Mouse (Mus musculus) intestine, postnatal 0 days (tissue): ENCODE results near the gene Srsf7. TPM values are rescaled to one million over a fixed set of nuclear protein-coding genes. Genes with fewer than 3 reads are reported as not detected.
"Not testable (repeated sequence)": the region's sequence is repeated elsewhere in the genome, so short reads cannot be mapped to it uniquely, and the experiment has no call there.

Experiments
- ATAC-seq: fragments of 200-750 bp; cut with Nextera tagmentation; 2 replicates; pipeline ENCODE4 v1.8.0; 2017; ENCODE audit warnings: mild to moderate bottlenecking, moderate TSS enrichment, moderate library complexity
- H3K27ac ChIP-seq: fragments of 300-500 bp; sonication (generic); 2 replicates; pipeline ENCODE4 v1.5.1; 2014; ENCODE audit warnings: mild to moderate bottlenecking, low read depth, low read length, moderate library complexity
- H3K27me3 ChIP-seq: fragments of 300-500 bp; sonication (generic); replicated peaks from 2 replicates; pipeline ENCODE4 v1.6.1; 2014; ENCODE audit warnings: low read length, mixed read lengths; ENCODE audit not compliant: control insufficient read depth, insufficient read depth
- H3K36me3 ChIP-seq: fragments of 300-500 bp; sonication (generic); 2 replicates; pipeline ENCODE4 v1.6.1; 2014; ENCODE audit warnings: mild to moderate bottlenecking, moderate library complexity; ENCODE audit not compliant: control insufficient read depth, insufficient read depth
- H3K4me1 ChIP-seq: fragments of 300-500 bp; sonication (generic); replicated peaks from 2 replicates; pipeline ENCODE4 v1.6.1; 2014; ENCODE audit warnings: antibody characterized with exemption, low read length, mixed read lengths; ENCODE audit not compliant: control insufficient read depth, insufficient read depth
- H3K4me2 ChIP-seq: fragments of 300-500 bp; sonication (generic); replicated peaks from 2 replicates; pipeline ENCODE4 v1.6.1; 2014; ENCODE audit warnings: low read depth, mild to moderate bottlenecking, moderate library complexity
- H3K4me3 ChIP-seq: fragments of 300-500 bp; sonication (generic); 2 replicates; pipeline ENCODE4 v1.5.1; 2014; ENCODE audit warnings: low read depth, low read length
- H3K9ac ChIP-seq: fragments of 300-500 bp; sonication (generic); 2 replicates; pipeline ENCODE4 v1.6.1; 2014; ENCODE audit warnings: mild to moderate bottlenecking, low read depth, low read length
- H3K9me3 ChIP-seq: fragments of 300-500 bp; sonication (generic); 2 replicates; pipeline ENCODE4 v1.6.1; 2016; ENCODE audit warnings: mixed run types; ENCODE audit not compliant: control insufficient read depth
- CTCF ChIP-seq: sonication (generic); IDR thresholded peaks from 2 replicates; pipeline ENCODE4 v1.5.1; 2016; ENCODE audit warnings: low read depth, mild to moderate bottlenecking, control low read depth, antibody characterized with exemption, moderate library complexity
- WGBS: fragments of 180-500 bp; shearing (Covaris S2); extraction: QIAGEN DNeasy Blood & Tissue Kit; methylation state at CpG from one replicate; pipeline ENCODE4 v1.1.7; 2014; 5-methylcytosine and 5-hydroxymethylcytosine counted together
- polyA plus RNA-seq: library from polyadenylated mRNA; unstranded; fragments of >200 nt; fragmentation: Nextera tagmentation; extraction: Ambion mirVana; gene quantifications from 2 replicates; pipeline ENCODE4 v1.2.1, GENCODE M21; 2015

Srsf7 gene
- polyA plus RNA-seq, 1 experiment from 2014 or later: 169 TPM

- no peak for TF ChIP-seq CTCF
- Histone ChIP-seq H3K36me3 (peaks cover 29% of the 10 kb centered on the region), H3K27me3 (no peaks in the 10 kb centered on the region), H3K9me3 (no peaks in the 10 kb centered on the region), H3K4me1 (no peaks in the 10 kb centered on the region), H3K4me3 (no peak overlapping the region), H3K4me2 (no peak overlapping the region), H3K9ac (no peak overlapping the region), H3K27ac (no peak overlapping the region)
- WGBS: 92% methylated on average over 5 of the region's 5 CpGs
- no peak for ATAC-seq
These were observed 30.4 kb upstream of the Srsf7 start for GRCm38 (mm10) chr17:80237475-80237874.

GRCm38 (mm10) chr17:80236805-80237204, 29.7 kb upstream of the Srsf7 start:
- no peak for ATAC-seq
- H3K27me3 ChIP-seq: no peaks in the 10 kb centered on the region
- H3K9me3 ChIP-seq: no peaks in the 10 kb centered on the region
- H3K36me3 ChIP-seq: peaks cover 22% of the 10 kb centered on the region
- no peak overlapping the region for H3K9ac ChIP-seq
- H3K4me2 ChIP-seq: no peak overlapping the region
- no peaks in the 10 kb centered on the region for H3K4me1 ChIP-seq
- WGBS: 96% methylated on average over 3 of the region's 3 CpGs
- TF ChIP-seq CTCF: no peak
- H3K27ac ChIP-seq: no peak overlapping the region
- no peak overlapping the region for H3K4me3 ChIP-seq

- Histone ChIP-seq H3K9ac (no peak overlapping the region), H3K4me3 (no peak overlapping the region), H3K27ac (no peak overlapping the region), H3K27me3 (no peaks in the 10 kb centered on the region), H3K9me3 (no peaks in the 10 kb centered on the region), H3K36me3 (peaks cover 12% of the 10 kb centered on the region), H3K4me2 (no peak overlapping the region), H3K4me1 (no peaks in the 10 kb centered on the region)
- WGBS: 70% methylated on average over 3 of the region's 3 CpGs
- no peak for ATAC-seq
- TF ChIP-seq CTCF: no peak
These were observed 28.4 kb upstream of the Srsf7 start for GRCm38 (mm10) chr17:80235477-80235876.

- Histone ChIP-seq H3K27ac (no peak overlapping the region), H3K4me1 (no peaks in the 10 kb centered on the region), H3K36me3 (peaks cover 6% of the 10 kb centered on the region; the same call in 1 of the 2 replicates), H3K9me3 (no peaks in the 10 kb centered on the region), H3K9ac (no peak overlapping the region), H3K4me3 (no peak overlapping the region), H3K4me2 (no peak overlapping the region), H3K27me3 (no peaks in the 10 kb centered on the region)
- TF ChIP-seq CTCF: no peak
- ATAC-seq: no peak
- 80% methylated on average over 7 of the region's 7 CpGs for WGBS
These were observed 27.3 kb upstream of the Srsf7 start for GRCm38 (mm10) chr17:80234376-80234775.

- H3K4me3 ChIP-seq: no peak overlapping the region
These were observed 26.7 kb upstream of the Srsf7 start for GRCm38 (mm10) chr17:80233844-80234243.

GRCm38 (mm10) chr17:80229396-80229795, 22.3 kb upstream of the Srsf7 start:
- WGBS: 69% methylated on average over 2 of the region's 2 CpGs
- no peak overlapping the region for H3K4me3 ChIP-seq
- H3K4me1 ChIP-seq: 0 out of 2 replicates have a peak, but pooled peaks cover 3% of the 10 kb centered on the region
- ATAC-seq: no peak
- H3K36me3 ChIP-seq: no peaks in the 10 kb centered on the region
- no peaks in the 10 kb centered on the region for H3K27me3 ChIP-seq
- no peak overlapping the region for H3K4me2 ChIP-seq
- H3K9me3 ChIP-seq: no peaks in the 10 kb centered on the region
- no peak overlapping the region for H3K9ac ChIP-seq
- no peak for TF ChIP-seq CTCF
- no peak overlapping the region for H3K27ac ChIP-seq

More at GRCm38 (mm10) chr17:80233844-80234243, 26.7 kb upstream of the Srsf7 start:
- Histone ChIP-seq H3K27ac (no peak overlapping the region), H3K9ac (no peak overlapping the region), H3K27me3 (no peaks in the 10 kb centered on the region), H3K9me3 (no peaks in the 10 kb centered on the region), H3K4me1 (no peaks in the 10 kb centered on the region), H3K36me3 (peaks cover 4% of the 10 kb centered on the region; the same call in 1 of the 2 replicates), H3K4me2 (no peak overlapping the region)
- WGBS: 90% methylated on average over 5 of the region's 5 CpGs
- TF ChIP-seq CTCF: no peak
- no peak for ATAC-seq

GRCm38 (mm10) chr17:80225142-80225541, 18.0 kb upstream of the Srsf7 start:
- peak overlapping the region; percentile 64; the same call in 1 of the 2 replicates for H3K9ac ChIP-seq
- H3K27ac ChIP-seq, H3K4me1 ChIP-seq, H3K36me3 ChIP-seq, ATAC-seq, H3K9me3 ChIP-seq, H3K27me3 ChIP-seq: not testable (repeated sequence)
- peak overlapping the region; percentile 72 for H3K4me3 ChIP-seq
- 28% methylated on average over 4 of the region's 5 CpGs for WGBS
- H3K4me2 ChIP-seq: peak overlapping the region; percentile 77
